Mouse (Mus musculus): ENCODE results near the gene Park7.
A peak's percentile ranks its signal among the peaks of the same experiment; 100 is the strongest.
"Not testable (repeated sequence)": the region's sequence is repeated elsewhere in the genome, so short reads cannot be mapped to it uniquely, and the experiment has no call there.

Park7 gene

DNA sequence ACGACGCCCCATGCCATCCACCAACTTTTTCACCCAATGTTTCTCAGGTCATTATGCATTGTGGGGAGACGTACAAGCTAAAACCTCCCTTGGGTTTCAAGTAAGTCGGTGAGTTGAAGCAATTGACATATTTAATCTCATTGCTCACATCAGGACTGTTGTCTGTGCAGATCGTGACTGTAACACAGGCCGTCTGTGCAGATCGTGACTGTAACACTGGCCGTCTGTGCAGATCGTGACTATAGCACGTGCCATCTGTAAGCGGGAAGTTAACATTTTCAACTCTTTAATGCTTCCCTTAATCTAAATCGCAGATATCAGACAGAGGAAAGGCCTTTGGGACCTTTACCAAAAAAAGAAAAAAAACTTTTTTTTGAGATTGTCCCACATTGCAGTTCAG lies 494 bp downstream of the Park7 start:
- no peak for DNase-seq (ENCODE audit: low spot score in 2 of 2)

DNA sequence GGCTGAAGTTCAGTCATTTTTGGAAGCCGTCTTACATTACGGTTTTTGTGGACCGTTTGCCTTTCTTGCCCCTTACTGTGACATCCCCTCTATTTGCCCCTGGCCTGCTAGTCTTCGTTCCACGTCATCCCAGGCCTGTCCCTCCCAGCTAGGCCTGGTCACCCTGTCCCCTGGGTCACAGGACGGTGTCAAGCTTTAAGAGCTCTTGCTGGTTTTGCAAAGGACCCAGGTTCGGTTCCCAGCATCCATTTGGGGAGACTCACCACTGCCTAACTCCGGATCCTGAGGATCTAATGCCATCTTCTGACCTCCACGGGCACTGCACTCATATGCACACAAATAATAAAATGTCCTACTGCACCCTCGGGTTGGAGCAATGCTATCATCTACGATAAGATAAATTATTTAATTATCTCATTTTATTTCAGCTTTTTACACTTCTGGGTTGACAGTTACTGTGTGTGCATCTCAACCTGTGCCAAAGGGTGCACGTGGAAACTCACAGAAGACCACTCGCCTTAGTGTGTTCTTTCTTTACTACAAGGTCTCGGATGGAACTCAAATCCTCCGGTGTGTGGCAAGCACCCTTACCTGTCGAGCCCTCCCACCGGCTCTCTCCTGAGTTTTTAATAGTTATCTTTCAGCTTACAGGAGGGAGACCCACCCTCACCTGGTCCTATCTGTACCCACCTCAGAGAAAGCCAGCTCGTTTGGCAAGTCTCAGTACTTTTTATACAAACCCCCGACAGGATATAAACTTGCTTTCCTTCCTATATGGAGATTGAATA lies 3.9 kb downstream of the Park7 start:
- DNase-seq (ENCODE audit: low spot score in 2 of 2): no peak

DNA sequence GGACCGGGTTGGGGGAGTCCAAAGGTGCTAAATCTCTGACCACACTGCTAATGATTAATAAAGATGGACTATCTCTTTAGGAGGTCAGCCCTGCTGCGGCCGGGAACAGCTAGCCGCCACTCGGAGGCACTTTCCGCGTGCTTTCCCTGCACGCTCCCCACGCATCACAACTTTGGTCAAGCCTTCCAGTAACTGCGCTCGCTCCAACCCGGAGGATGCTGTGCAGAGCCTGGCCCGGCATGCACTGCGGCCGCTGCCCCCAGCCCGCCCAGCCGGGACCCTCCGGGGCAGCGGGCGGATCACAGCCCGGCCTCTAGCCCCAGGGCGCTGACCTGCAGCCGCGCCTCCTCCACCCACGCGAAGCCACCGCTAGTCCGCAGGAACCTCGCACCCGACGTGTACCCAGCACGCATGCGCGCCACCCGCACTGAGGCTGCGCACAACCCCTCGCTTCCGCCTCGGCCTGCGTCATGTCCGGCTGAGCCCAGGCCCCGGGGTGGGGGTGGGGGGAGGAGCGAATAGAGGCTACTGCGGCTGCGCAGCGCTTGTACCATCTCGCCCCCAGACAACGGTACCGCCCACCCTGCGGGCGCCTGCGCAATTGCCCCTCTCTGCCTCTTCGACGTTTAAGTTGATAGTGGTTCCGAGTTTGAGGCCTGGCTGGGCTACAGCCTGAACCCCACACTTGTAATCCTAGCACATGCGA lies 4.6 kb downstream of the Park7 start:
- peak; percentile 98 to 99 for DNase-seq (ENCODE audit: low spot score in 2 of 2)

DNA sequence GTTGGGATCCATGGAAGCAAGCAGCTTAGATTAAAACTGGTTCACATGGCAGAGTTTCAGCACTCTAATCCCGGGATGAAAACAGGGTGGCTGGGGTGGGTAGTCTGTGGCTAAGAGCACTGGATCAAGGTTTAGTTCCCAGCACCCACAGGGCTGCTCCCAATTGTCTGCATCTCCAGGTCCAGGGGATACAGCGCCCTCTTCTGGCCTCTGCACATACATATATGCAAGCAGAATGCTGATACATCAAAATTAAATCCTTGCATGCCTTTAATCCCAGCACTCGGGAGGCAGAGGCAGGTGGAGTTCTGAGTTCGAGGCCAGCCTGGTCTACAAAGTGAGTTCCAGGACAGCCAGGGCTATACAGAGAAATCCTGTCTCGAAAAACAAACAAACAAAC lies 5.7 kb downstream of the Park7 start:
- DNase-seq (ENCODE audit: low spot score in 2 of 2): not testable (repeated sequence)

DNA sequence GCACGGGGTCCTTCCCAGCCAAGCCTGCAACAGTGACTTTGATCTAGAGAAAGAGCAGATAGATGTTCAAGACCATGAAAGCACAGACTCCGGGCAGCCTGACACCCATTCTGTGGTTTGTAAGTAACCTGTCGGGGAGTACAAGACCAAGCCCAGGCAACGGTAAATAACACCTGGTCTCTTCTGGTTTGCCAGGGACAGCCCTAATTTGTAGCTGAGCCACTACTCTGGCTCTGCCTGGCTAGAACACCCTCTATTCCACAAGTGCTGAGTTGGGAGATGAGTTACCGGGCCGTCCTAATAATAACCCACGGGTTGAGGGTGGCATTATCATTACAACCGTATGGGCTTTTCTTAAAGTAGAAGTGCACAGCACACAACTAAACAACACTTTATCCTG lies 7.1 kb downstream of the Park7 start:
- DNase-seq (ENCODE audit: low spot score in 2 of 2): no peak

DNA sequence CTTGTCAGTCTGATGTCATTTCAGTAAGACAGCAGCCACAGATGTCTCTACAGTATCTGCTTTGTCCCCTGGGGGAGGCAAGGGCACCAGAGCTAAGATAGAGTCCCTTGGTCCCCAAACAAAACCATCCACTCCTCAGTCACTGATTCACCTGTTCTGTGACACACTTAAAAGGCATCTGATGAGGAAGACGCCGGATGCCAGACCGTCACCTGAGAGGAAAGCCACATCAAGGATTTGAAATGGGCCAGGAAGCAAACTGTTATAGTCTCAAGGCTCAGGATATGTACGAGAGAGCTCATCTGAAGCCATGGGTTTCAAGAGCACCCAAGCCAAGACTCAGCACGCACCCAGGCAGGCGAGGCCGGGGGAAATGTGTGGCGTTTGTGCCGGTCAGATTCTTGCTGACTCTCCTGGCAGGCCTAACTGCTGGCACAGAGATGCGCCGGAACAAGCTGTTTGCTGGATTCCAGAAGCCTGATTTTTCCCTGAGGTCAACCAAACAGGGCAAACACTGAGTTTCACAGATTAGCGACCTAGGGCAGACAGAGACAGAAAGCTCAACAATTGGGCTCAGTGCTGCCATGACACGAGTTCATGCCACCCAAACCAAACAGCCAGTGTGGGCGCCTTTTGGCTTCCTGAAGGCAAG lies 11.0 kb downstream of the Park7 start:
- no peak for DNase-seq (ENCODE audit: low spot score in 2 of 2)

DNA sequence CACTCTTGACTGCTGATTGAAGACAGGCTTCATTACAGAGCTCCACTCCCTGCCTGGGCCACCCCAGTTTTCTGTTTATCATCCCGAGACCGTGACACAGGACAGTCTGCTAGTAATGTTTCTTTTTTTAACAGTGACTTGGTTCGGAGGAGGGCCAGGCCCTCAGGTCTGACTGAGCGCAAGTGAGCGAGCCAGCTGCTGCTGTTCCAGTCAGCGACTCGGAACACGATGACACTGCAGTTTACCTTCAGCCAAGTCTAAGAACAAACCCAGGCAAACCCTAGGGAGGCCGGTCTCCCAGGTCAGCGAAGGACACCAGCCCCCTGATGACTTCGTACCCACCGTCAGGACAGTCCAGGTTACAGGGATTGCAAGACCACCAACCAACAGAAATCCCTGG lies 12.2 kb downstream of the Park7 start:
- no peak for DNase-seq (ENCODE audit: low spot score in 2 of 2)

DNA sequence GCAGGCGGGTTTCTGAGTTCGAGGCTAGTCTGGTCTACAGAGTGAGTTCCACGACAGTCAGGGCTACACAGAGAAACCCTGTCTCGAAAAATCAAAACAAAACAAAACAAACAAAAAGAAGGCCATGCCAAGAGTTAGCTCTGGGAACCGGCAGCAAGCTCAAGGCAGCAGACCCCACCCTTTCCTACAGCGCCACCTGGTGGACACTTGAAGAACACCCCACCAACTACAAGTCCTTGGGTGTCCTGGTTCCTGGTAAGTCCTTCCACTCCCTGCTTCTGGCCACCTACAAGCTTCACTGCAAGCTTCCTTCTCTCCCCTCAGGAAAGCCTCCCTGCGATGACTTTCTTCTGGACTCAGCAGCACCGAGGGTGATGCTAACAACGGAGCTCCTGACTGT lies 12.6 kb downstream of the Park7 start:
- peak; percentile 64 to 88 for DNase-seq (ENCODE audit: low spot score in 2 of 2)

DNA sequence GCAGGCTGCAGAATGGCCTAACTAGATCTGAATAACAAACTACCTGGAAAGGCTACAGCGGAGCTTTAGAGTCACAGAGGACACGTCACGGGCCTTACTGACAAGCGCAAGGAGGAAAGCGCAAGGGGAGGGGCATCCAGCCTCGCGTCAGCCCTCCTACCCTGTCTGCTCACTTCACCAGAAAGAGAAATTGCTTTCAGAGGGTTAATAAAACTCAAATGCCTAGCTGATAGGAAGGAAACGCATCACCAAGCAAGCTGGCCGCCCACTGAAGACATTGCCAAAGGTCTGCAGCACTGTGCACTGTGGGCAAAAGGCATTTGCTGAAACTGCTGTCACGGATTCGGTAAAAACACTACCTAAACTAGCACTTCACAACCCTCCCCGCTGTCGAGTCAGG lies 13.8 kb downstream of the Park7 start:
- DNase-seq (ENCODE audit: low spot score in 2 of 2): no peak

DNA sequence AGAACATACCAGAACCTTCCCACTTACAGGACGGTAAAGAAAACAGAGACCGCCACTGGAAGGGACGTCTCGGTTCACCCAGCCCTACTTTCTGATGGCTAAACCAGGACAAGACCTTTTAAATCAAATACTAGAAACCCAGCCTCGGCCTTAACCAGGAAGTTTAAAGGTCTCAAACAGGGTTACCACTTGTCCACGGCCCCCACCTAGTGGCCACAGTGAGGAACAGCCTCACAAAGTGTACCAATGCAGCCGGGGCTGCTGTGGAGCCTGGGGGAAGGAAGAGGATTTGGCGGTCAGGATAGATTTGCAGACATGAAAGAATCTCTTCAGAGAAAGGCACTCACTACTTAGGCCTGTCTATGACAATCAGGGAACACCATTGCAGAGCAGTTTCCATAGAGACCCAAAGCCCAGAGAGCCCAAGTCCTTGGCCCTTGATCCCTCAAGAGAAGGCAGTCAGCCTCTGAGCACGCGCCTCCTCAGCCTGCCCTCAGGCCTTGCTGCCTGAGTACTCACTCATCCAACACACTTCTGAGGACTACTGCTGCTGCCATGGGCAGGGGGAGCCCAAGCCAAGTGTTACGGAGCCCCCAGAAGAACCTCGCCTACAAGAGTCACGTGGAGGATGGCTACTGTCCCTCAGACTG lies 15.4 kb downstream of the Park7 start:
- peak; percentile 70 to 88 for DNase-seq (ENCODE audit: low spot score in 2 of 2)

DNA sequence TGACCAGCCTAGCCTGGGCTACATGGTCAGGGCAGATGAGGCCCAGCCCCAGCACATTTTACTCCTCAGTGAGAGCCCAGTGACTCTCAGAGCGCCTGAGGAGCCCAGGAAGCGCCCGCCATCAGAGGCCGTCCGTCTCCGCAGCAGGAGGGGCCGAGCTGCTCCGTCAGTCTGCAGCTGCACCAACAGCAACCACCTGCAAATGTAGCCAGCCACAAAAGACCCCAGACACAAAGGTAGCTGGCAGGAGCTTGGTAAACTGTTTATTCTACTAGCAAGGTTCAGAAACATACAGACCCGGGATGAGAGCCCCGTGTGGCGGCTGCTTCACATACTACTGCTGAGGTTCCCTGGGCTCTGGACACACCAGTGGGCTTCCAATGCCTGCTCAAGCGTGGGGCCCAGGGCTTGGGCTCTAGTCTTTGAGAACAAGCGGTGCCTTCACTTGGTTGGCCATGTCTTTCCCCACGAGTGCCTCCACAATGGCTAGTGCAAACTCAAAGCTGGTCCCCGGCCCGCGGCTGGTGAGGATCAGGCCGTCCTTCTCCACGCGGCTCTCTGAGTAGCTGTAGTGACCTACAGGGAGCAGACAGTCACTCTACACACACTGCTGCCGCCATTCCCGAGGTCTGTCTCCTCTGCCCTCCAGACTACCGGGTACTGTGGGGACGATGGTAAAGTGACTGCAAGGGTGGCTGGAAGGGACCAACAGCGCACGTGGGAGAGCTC lies 17.2 kb downstream of the Park7 start:
- peak; percentile 62 to 74 for DNase-seq (ENCODE audit: low spot score in 2 of 2)

DNA sequence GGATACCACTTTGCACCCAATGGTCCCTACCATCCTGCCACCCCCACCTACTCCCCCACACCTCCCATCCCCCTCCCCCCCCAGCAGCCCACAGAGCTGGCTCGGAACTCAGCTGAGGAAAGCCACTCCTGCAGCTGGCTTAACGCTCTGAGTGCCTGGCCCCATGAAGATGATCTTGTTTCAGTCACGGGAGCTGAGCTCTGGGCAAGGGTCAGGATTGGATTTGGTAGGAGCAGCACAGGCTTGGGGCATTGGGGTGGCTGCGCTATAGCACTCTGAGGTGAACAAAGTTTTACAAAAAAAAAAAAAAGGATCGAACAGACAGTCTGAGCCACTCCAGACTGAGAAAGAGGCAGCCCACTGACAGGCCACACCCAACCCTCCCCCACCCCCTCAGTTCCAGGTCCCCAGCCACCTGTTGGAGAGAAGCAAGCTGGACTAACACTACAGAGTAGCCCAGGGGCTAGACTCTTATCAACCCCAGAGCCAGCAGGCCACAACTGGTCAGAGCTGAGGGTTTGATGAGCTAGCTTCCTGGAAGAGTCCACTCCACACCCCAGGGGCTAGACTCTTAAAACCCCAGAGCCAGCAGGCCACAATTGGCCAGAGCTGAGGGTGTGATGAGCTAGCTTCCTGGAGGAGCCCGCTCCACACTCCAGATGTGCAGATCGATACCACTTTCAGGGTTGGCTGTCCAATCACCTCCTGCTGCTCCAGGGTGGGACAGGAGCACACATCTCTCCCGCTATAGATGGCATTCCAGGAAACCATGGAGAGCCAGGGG lies 19.3 kb downstream of the Park7 start:
- DNase-seq (ENCODE audit: low spot score in 2 of 2): no peak

DNA sequence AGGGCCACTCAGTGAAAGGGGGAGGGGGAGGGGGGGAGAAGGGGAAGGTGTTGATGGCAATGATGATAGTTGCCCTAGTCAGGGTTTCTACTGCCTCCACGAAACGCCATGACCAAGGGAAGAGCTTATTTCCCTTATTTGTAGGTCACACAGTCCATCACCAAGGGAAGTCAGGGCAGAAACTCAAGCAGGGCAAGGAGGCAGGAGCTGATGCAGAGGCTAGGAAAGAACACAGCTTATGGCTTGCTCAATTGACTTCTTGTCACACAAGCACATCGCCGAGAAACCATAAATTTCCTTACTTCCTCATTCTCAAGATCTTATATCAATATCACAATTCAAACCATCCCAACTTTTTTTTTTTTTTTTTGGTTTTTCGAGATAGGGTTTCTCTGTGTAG lies 22.9 kb downstream of the Park7 start:
- DNase-seq (ENCODE audit: low spot score in 2 of 2): no peak

DNA sequence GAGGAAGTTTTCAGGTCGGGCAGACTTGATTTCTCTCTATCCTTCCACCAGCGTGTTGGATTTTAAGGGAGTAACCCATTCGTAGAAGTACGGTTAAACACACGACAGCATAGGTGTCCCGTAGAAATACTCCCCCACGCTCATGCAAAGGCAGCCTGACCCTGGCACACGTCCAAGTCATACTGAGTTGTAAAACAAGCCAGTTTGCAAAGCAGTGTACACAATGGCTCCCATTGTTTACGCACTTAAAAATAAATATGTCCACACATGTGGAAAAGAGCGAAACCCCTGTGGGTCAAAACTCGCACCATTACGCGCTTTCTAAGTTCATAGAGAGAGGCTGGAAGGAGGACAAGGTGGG lies 24.3 kb downstream of the Park7 start:
- DNase-seq (ENCODE audit: low spot score in 2 of 2): no peak

DNA sequence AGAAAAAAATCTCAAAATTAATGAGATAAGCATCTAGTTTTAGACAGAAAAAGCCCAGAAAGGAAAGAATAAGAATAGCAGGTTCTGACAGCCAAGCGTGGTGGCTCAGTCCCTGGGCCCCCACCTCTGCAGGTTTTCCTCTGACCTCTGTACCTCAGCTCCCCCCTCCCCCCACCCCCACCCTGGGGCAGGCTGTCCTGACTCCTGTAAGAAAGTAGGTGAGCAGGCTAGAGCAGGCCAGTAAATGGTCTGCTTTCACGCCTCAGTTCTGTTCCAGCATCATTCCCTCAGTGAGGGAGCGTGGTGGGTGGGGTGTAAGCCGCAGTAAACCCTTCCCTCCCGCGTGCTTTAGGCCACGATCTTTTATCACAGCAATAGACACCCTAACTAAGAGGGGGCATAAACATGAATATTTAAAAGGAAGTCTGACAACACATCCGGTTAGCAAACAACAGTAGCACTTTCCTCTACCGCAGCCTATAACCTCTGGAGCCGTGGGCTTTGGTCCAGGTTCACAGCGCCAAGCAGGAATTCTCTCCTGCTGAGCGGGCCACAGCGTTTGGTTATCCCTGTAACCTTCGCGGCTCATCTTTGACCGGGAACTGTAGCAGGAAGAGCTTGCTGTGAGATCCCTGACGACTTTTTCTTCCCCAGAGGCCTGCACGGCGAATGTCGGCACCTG lies 24.8 kb downstream of the Park7 start:
- no peak for DNase-seq (ENCODE audit: low spot score in 2 of 2)

DNA sequence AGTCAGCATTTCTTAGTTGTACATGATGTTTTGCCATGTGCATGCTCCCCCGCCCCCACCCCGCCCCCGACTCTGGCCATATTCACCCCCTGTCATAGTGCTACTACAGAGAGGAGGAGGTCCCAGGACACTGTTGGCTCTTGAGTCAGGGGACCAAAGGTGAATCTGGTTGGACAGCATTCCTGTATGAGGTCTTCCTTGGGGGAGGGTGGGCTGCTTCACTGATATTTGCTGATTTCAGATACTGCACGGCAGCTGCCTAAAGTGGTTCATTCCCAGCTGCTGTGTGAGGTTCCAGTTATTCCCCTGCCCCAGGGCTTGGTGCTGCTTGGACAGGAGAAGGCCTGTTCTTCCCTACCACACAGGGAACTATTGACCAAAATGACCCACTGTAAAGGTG lies 25.7 kb downstream of the Park7 start:
- no peak for DNase-seq (ENCODE audit: low spot score in 2 of 2)

DNA sequence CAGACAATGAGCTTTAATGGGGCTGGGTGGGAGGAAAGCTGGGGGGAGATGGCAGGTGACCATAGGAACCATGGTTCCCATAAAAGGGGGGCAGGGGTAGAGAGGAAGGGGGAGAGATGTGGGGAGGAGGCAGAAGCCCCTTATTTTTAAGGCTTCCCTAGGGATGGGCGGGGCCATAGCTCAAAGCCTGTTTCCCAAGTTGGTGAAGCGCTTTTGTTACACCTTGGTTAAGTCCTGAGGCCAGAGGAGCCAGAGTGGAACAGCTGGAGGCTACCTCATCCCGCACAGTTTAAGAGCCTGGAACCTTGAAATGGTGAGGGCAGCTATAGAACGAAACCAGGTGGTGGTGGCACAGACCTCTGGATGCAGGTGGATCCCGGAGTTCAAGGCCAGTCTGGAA lies 26.3 kb downstream of the Park7 start:
- DNase-seq (ENCODE audit: low spot score in 2 of 2): no peak

DNA sequence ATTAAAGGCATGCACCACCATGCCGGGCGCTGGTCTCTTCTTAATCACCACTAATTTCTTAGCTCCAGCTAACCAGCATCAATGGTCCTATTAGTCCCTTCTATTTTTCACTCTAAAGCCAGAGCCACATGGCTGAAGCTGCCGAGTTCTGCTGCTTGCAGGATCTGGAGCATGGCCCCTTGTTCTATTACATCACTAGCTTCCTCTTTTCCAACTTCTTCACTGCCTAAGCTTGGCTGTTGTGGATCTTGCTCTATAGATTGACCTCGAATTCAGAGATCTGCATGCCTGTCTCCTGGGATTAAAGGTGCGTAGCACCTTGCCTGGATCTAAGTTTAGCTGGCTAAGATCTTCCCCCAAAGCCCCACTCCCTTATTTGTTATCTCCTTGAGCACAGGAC lies 31.6 kb downstream of the Park7 start:
- DNase-seq (ENCODE audit: low spot score in 2 of 2): no peak

DNA sequence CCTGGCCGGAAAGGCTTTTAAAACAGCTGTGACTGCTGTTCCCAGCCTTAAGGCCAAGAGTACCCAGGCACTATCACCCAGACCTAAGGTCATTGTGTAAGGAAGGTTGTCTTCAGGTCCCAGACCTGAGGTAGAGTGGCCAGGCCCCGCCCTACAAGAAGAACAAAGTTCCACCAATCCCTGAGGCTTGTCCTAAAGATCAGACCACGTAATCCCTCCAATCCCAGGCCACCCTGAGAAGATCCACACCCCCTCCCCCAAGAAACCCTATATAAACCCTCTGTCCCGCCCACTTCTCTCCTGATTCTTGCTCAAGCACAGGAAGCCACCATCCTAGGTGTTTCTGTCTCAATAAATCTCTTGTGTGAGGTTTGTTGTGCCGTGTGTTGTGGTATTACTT lies 33.9 kb downstream of the Park7 start:
- no peak for DNase-seq (ENCODE audit: low spot score in 2 of 2)

DNA sequence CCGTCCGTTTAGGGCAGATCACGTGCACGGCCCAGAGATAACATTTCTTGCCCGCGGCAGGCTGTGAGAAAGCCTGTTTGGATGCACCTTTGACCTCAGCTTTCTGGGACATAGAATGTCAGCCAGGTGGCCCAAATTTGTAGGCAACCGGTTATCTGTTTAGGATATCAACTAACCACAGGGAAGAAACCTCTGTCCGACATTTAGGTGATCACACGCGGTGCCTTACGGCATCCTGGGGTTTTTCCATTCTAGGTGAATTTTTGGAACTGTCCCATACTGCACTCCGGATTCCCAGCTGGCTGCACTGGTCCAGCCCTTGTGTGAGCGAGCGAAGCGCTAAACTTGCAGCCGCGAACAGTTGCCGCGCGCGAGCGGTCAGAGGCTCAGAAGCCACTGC lies 34.6 kb downstream of the Park7 start:
- no peak for DNase-seq (ENCODE audit: low spot score in 2 of 2)

DNA sequence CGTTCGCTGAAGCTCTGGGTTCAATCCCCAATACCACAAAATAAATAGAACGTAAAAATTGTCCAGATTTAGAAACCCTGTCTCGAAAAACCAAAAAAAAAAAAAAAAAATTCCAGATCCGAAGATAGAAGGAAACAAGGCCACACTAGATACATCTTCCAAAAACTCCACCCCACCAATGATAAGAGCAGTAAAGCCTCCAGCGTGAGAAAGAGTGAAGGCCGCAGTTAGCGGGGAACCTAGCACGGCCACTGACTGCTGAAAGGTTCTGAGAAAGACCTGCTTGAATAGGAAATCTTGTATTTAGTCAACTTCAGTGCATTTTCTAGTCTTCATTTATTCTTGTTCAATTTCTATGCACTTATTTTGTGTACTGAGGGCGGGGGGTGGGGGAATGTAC lies 38.8 kb downstream of the Park7 start:
- DNase-seq (ENCODE audit: low spot score in 2 of 2): no peak

Measured in thymus, postnatal 10 days (tissue).